Mouse (Mus musculus) B cell, adult 2 months (primary cell): ENCODE data around the gene Npas2.

ENCODE experiments used
- DNase-seq, 2 experiments: peaks; one replicate each; pipeline ENCODE4 v3.0.0; 2022

Gene Npas2

DNA sequence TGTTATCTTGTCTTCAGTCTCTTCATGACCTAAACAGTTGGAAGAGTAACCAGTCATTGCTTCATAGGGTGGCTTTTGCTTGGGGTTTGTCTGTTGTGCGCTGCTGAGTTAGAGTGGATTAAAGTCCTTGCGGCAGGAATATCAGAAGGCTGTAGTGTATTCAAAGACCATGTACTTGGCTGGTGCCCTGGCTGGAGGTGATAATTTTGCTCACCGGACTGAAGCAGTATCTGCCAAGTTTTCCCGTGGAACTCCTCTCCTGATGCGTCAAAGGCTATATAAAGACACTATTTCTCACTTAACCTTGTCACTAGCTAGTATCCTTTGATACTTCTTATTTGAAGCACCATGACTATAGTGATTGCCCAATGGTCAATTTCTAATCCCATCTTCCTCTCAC lies 34.9 kb downstream of the Npas2 start:
- DNase-seq: no peak

DNA sequence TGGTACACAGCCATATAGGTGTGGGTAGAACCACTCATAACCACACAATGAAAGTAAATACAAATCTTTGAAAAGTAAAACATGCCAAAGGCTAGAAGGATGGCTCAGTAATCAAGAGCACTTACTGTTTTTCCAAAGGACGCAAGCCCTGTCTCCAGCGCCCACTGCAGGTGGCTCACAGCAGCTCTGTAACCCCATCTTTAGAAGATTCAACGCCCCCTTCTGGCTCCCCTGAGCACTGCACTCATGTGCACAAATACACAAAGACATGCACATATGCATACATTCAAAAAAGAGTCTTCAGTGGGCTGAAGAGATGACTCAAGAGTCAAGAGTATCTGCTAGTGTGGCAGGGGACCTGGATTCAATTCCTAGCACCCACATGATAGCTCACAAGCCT lies 36.5 kb downstream of the Npas2 start:
- DNase-seq: no peak

DNA sequence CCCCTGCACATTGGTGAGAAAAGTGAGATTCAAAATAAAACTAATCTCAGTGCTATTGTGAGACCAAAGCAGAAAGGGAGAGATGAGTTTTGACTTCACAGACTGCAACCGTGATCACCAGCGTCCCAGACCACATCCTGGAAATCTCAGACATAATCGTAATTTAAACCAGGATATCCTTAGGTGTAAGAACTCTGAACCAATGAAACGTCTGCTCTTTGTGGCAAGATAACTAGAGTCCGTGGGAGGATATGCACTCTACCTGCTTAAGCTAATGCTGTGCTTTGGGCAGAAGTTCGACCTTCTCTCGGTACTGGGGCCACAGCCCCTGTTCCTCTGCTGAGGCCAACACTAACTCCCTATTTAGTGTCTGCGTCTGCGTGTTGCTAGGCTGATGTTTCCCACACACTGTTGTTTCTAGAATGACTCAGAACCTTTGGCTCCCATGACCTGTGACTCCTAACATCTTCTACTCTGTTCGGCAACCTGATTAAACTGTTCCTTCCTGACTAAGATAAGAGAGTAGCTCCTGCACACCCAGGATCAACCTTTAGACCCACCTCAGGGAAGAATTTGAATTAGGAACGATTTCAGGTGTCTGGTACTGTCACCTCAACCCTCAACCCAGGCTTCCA lies 41.4 kb downstream of the Npas2 start:
- no peak for DNase-seq

DNA sequence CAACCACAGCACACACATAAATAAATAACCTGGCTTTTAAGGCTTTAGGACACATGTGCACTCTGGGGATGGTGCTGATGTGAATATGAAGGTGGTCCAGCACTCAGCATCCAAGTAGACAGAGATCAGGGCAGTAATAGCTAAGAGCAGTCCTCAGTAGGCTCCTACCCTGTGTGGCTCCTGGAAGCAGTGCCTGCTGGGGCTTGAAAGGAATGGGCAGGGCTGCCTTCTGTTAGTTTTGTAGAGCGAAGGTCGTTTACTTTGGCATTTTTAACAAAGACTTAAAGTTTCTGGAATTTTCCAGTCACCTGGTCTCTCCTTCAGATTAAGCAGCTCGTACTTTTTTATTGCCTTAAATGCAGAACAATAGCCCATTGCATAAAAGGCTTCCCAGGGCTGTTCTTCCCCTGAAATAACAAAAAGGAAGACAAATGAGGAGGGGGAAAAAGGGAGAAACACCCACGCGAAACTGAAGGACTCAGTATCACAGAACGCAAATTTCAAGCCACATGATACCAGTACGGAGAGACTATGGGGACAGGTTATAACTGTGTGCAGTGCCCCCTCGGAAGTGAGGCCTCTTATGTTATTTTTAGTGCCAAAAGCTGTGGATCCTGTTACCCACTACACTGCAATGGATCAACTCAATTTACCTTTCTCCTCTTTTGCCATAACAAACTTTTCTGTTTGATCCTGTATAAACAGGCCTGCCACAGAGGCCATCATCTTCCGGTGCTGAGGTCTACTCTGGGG lies 44.1 kb downstream of the Npas2 start:
- DNase-seq: no peak

DNA sequence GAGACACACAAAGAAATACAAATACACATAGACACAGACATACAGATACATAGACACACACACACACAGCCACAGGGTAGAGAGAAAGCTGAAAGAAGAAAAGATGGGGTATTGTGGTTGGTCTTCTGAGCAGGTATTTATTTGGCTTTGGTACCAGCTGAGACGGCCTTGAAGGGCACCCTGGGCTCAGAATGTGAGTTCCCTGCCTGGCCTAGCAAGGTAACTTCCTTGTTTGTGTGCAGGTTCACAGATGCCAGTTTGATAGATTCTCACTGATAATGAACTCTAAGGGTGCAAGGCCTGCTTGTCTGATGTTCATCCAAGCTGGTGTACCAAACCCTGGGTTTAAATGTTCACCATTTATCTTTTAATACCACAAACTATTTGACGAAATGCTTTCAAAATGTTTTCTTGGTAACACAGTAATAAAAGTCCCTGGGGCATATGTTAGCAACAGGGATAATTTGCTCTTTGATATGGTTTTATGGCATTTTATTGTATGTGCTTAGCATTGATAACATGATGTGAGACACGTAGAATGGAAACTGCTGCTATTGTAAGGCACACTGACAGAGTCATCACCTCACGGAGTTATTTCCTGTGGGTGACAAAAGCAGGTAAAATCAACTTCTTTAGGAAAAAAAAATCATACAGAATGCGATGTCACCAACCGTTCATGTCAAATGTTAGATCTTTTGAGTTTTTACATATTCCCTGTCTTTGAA lies 47.5 kb downstream of the Npas2 start:
- DNase-seq: no peak

DNA sequence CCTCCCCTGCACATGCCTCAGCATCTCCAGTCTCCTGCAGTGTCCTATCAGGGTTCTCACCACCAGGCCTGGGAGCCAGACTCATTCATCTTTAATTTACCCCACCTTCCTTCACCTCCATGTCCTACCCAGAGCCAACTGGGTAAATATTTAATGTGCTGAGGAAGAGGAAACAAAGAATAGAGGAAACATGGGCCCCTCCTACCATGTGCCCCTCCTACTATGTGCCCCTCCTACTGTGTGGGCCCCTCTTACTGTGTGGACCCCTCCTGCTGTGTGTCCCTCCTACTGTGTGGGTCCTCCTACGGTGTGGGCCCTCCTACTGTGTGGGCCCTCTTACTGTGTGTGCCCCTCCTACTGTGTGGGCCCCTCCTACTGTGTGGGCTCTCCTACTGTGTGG lies 51.2 kb downstream of the Npas2 start:
- DNase-seq: no peak

DNA sequence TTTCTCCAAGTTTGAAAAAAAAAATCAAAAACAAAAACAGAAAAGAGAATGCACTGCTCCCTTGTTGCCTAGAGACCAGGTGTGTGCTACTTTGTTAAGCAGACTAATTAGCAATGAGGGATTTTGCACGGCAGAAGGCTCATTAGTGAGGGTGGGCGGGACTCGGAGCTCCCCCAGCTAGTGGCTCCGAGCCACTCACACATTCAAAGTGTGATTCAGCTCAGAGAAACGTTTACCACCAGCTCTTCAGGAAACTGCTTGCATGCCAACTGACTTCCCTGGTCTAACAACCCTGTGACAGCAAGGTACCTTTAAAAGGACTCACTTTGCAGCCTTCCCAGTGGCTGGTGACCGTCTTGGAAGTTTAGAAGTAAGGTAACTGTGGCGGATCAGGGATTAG lies 58.1 kb downstream of the Npas2 start:
- no peak for DNase-seq

DNA sequence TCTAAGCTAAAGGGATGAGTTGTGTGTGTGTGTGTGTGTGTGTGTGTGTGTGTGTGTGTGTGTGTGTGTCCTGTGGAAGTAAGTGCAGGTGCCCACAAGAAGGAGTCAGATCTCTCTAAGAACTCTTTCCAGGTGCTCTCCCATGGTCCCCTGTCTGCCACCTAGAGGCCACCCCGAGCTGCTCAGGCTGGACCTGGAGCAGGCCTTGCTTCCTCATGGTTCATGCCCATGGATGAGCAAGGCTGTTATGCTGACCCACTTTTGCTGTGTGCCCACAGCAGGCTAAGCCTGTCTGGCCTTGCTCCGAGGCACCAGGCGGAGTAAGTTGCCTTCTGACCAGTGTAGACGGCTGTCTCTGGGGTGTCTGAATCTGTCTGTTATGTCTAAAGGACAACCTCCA lies 60.2 kb downstream of the Npas2 start:
- no peak for DNase-seq

DNA sequence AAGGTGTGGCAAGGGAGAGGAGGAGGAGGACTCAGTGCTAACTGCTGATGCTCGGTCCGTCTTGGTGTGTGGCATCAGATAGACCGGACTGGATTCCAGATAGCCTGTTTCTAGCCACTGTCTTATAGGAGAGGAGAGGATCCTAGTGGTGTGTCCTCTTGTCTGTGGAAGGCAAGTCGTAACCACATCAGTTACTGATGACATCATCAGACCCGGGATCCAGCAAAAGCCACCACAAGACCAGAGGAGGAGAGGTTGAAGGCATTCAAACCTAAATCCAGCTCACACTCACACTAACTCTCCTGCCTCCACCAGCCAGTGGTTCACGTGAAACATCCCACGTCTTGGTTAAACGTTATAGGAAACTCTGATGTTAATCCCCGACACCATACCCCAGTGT lies 62.5 kb downstream of the Npas2 start:
- no peak for DNase-seq

DNA sequence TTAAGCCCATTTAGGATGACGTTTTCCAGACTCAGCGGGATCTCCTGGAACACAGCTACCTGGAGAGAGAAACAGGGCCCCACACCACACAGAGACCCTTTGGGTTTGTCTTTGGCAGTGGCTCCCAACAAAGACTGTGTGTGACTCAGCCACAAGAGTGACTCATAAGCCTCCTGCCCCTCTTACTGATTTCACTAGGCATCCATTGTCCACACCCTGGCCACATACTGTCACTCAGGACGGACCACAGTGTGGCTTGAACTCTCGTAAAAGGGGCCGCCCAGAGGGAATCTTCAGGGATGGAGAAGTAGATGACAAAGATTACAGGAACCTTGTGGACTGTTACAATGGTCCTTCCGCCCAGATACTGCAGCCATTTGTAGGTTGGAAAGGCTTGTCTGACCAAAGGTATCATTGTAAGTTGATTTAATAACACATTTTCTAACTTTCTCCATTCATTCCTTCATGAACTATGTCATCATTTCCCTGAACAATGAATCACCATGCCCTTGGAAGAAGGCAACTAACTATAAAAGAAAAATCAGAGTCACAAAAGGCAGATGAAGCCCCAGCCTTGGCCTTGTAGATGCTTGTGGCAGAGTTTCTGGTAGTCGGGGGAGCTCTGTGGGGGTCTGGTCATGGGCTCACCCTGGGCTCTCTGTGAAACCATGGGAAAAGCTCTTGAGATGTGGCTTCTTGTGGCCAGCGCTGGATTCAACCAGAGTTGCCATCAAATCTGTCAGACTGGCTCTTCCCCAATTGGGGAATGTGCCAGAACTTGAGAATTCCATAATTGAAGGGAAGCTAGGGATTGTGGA lies 63.2 kb downstream of the Npas2 start:
- no peak for DNase-seq

DNA sequence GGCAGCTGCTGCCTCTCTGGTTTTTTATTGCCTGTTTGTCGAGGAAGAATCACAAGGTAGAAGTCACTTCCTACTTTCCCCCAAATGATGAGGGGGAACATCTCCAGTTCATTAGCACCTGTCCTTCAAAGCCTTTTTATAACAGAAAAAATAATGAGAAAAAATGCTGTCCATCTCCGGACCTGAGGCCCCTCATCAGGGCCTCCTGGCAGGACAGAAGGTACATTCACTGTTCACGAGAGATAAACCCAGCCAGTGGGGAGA lies 63.7 kb downstream of the Npas2 start:
- no peak for DNase-seq

DNA sequence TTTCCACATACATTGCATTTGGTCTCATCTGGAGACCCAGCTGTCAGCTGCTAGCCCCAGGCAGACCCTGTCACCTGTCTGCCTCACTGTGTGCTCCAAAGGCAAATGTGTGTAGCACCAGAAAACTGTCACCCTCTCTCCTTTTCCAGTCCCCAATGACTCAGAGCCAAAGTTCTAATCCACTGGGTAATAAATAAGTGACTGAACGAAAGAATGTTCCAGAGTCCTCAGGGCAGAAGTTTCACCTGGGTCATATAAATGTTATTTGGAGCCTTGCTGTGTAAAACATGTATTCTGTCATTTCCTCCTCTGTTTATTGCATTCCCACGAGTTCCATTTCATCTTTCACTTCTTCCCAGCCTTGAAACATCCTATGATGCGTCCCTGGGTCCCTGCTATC lies 66.1 kb downstream of the Npas2 start:
- no peak for DNase-seq

DNA sequence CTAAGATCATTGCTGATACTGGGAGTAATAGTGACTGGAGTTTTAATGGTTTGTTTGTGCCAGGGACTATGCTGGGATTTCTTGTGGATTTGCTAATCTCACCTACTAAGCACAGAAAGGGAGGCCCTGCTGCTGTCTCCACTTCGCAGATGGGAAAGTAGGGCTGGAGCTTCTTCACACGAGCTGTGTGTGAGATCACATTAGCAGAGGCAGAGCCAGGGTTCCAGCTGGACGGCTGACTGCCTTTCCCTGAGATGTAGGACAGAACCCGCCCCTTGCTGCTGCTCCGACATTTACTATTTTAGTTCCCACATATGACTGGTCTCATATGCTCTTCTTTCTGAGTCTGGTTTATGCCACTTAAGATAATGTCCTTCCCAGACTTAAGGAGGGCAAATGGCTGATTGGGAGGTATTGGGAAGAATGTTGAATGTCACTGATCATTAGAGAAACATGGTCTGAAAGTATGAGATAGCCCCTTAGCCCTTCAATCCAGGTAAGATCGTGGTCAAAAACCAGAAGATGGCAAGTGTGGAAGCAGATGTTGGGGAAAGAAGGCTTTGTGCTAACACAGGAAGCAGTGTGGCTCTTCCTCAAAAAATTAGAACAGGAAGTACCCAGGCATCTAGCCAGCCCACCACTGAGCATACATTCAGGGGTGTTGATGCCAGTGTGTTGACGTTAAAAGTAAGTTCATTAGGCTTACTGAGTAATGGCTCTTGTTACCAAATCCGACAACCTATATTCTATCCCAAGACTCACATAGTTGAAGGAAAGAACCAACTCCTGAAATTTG lies 66.8 kb downstream of the Npas2 start:
- DNase-seq: no peak

DNA sequence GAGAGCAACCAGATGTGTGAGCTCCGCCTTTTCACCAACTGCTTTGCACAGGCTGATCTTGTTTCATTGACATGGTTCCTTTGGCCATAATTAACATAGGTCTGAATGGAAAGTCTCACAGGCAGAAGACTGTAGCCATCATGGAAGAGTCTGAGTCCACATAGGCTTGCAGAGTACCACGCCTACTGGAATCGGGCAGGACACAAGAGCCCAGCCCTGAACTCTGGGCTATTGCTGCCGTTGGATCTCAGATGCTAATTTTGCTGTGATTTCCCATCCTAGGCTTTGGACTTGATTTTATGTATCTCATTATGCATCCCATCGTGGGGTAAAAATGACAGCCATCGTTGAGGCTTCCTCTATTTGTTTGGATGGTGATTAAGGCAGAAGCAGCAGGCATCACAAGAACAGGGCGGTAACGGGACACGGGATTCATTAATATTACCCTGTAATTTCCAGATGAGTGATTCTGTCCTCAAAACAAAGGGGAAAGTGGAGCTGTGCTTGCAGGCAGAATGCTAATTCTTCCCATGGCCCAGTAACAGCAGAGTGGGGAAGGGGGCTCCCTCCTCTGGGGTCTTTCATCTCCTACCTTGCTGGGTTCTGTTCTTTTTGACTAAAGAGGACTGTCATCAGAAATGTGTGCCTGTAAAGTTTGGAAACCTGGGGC lies 73.4 kb downstream of the Npas2 start:
- no peak for DNase-seq

DNA sequence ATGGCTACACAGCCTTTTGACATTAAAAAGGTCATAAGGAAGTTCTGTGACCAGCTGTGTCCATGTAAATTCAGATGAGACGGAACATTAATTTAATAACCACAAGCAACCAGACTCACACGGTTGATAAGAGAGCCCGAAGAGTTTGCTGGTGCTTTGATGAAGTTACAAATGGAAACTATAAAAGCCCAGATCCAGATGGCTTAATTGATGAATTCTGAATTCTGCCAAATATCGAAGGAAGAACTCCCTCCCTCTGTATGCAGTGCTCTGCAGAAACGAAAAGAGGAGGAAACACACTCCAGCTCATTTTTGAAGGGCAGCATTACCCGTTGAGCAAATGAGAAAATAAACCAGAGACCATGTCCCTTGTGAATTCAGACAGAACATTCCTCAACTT lies 79.4 kb downstream of the Npas2 start:
- DNase-seq: no peak

DNA sequence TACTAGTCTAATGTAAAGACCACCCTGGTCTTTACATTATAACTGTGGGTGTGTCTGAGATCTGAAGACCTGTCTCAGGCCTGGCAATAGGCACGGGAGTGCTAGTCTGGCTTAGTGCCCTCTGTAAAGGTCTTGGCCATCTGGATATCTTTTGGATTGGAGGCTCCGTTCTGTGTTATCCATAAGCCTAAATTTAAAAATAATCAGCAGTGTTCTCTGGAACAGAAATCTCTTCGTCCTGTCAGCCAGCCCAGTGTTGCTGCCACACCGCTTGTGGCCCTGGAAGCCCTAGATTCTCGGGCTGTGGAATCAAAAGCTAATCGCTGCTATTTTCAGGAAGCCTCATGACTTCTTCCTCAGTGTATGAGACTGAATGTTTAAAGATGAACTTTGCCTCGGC lies 86.9 kb downstream of the Npas2 start:
- no peak for DNase-seq

DNA sequence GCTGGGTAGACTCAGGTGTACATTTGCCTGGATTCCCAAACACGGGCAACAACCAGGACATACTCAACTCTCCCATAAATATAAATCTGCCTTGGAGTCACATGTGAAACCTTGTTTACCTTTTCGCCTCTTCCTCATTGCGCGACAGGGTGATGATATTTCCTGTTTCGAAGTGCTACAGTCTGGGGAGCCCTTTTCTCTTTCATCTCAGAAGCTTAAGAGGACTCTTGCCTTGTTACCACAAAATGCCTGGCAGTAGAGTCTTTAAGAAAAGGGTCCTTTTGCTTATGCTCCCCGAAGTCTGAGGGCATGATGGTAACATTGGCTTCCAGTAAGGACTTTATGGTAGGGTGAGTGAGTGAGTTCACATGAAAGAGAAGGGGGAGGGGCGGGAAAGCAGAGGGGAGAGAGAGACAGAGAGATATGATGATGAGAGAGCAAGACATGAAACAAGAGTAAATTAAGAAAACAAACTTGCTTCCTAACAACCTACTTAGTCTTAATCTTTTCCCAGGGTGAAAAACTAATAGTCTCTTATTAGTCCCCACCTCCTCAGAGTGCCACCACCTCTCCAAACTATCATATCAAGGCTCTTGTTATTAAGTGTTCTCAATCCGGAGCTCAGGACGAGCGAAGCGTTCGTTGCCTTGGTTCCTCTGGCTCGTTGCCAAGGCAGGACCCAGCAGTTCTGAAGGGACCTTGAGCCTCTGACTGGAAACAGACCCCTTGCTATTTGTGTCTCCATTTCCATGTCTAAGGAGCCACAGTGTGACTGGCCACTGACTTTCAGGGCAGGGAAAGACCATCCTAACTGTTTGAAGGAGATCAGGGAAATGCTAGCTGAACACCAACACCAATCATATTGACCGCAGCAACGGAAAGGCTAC lies 87.7 kb downstream of the Npas2 start:
- no peak for DNase-seq

DNA sequence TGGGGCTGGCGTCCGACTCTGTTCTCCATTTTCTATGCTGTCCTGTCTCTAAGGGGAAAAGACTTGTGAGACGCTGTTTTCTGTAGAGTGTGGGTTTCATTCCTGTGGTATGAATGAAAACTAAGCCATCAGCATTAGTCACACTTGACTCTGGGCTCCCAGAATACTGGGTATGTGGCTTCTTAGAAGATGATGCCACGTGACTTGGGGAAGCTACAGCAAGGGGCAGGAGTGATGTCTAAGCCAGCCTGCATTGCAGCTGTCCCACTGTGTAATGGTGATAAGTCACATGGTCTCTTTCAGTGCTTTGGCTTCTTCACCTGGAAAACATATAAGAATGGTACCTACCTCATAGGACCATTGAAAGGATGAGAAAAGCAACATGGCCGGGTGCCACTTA lies 88.4 kb downstream of the Npas2 start:
- DNase-seq: no peak

DNA sequence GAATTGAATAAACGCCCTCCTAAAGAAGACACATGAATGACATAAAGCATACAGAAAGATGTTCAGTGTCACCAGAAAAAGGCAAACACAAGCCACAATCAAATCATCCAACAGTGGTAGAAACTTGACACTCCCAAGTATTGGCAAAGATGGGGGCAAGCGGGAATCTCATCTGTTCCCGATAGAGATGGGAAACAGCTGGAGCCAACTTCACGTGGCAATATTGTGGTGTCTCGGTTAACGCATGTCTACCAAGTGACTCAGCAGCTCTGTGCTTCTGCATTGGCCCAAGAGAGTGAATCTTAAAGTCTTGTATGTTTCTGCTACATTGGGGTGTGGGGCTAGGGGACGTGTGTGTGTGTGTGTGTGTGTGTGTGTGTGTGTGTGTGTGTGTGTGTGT lies 89.8 kb downstream of the Npas2 start:
- DNase-seq: no peak

DNA sequence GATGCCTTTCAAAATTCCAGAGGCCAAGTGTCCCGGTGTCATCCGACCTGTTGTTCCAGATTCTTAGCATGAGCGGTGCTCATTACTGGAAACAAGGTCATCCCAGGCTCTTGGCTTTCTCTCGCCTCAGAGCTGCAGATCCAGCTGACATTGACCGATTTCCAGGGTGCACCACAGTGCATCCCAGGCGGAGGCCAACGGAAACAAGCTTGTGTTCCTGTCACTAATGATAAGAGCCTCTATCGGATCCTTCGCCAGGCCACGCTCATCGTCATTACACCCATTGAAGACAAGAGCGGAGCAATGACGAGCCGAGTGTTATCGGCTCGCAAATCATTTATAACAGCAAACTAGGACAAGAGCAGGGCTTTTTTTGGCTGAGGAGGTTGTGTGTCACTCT lies 91.3 kb downstream of the Npas2 start:
- DNase-seq: no peak

DNA sequence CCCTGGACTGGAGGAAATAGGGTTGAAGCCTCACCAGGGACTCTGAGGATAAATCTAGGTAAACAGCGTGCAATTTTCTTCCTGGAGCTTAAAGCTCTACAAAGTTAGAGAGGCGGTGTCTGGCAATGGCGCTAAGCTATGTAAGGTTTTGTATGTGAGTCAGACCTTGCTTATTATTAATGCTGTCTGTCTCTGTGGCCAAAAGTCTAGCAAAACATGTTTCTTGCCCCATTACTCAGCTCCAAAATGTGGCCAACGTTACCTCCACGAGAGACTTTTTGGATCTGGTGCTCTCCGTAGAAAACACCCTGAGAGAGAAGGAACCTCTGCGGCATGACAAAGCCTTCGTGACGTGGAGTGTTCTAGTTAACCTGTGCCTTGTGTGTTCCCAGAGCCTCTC lies 93.5 kb downstream of the Npas2 start:
- DNase-seq: no peak
